Mouse (Mus musculus) liver, adult 2 months (tissue): ENCODE data around the gene Vmp1.

Experiments used
- CTCF ChIP-seq: fragments of 200-500 bp; IDR thresholded peaks from 2 replicates; pipeline ENCODE4 v1.5.1; 2011; ENCODE audit warnings: low read depth, low read length, control low read depth
- POLR2A ChIP-seq: fragments of 200-500 bp; IDR thresholded peaks from 2 replicates; pipeline ENCODE4 v1.6.1; 2011; ENCODE audit warnings: low read length, control low read depth; ENCODE audit not compliant: insufficient read depth; ENCODE audit errors: extremely low read depth

- TF ChIP-seq POLR2A = no peak
- no peak for TF ChIP-seq CTCF
These were observed 19.2 kb downstream of the Vmp1 start for GRCm38 (mm10) chr11:86664406-86664805.
